Mouse (Mus musculus): Measurements from ENCODE around the gene 1190002N15Rik. TPM values are rescaled to one million over a fixed set of nuclear protein-coding genes. Genes with fewer than 3 reads are reported as not detected.

The 1190002N15Rik gene
- polyA plus RNA-seq, 1 experiment from 2014 or later = 23.7 TPM

DNA sequence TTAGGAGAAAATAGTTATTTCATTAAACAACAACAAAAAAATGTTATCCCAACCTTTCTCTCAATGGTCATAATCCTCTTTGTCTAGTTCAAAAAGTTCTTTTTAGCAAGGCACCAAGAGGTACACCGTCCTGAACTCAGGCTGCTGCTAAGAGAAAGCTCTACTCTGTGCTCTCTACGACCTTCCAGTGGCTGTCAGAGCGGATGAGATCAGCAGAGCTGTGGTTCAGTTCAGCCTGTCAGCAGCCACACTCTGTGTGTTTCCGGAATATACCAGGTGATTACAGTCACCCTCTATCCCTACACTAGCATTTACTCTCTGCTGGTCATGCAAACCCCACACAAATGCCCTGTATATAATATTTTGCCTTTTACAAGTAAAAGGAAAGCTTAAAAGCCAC is 4.2 kb downstream of the 1190002N15Rik start:
- Histone ChIP-seq H3K4me3 (ENCODE audit: low read depth, low read length) (no peak overlapping the region), H3K9me3 (ENCODE audit: low read length) (no peaks in the 10 kb centered on the region), H3K4me2 (replicated peaks; ENCODE audit: low read depth, low read length) (peak overlapping the region; percentile 22; the same call in 1 of the 2 replicates), H3K27me3 (replicated peaks; ENCODE audit: insufficient read depth, low read length) (no peaks in the 10 kb centered on the region), H3K27ac (ENCODE audit: low read length) (no peak overlapping the region), H3K9ac (replicated peaks; ENCODE audit: low read depth) (no peak overlapping the region), H3K4me1 (ENCODE audit: insufficient read depth, low read depth, low read length) (peaks cover 7% of the 10 kb centered on the region; the same call in 1 of the 2 replicates), H3K36me3 (ENCODE audit: insufficient read depth, low read length) (no peaks in the 10 kb centered on the region)
- WGBS = 29% methylated on average over 4 of the region's 4 CpGs
- no peak for ATAC-seq
- TF ChIP-seq CTCF (IDR thresholded peaks at IDR 0.05) (no peak), EP300 (IDR thresholded peaks at IDR 0.05) (no peak)
- DNase-seq (ENCODE audit: low spot score) = no peak

DNA sequence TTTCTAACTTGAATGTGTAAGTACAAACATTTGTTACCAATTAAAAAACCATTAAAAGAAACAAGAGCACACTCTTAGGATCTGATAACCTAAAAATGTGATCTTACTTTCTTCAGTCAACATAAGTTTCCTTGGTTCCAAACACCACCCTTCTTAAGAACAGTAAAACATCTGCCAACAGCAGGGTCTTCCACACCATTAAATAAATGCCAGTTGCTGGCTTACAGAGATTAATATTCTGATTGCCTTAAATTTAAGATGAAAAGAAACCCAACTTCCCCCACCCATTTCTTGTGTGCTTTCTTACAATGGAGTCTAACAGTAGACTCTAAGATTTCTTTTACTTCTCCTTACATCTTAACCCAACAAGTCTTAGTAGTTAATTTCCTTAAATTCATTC is 7.9 kb downstream of the 1190002N15Rik start:
- Histone ChIP-seq H3K27ac (ENCODE audit: low read length) (no peak overlapping the region), H3K9me3 (ENCODE audit: low read length) (no peaks in the 10 kb centered on the region)
- no peak for DNase-seq (ENCODE audit: low spot score)

DNA sequence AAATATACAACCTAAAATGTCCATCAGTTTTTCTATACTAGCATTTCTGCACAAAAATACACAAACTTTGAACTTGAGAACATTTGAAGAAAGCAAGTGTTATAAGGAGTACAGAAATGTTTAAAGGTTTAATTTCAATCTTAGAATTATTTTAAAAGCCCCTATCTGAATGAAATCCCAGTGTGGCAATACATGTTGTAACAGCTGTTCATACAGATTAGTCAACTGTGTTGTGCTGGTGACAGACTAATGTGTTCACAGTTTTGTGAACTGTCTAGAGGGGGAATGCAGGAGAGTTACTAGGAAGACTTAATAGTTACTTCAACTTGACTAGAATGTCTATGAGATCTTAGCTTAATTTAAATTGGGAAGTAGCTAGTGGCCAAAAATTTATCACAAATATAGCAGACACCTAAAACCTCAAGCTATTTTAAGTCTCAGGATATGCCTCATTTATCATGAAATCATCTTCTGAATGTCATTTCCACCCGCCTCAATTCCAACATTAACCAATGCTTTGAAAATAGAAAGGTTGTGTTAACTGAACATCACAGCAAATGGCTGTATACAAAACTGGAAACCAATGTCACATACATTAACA is 8.6 kb downstream of the 1190002N15Rik start:
- Histone ChIP-seq H3K27me3 (replicated peaks; ENCODE audit: insufficient read depth, low read length) (no peaks in the 10 kb centered on the region), H3K36me3 (ENCODE audit: insufficient read depth, low read length) (no peaks in the 10 kb centered on the region), H3K27ac (ENCODE audit: low read length) (no peak overlapping the region), H3K4me1 (ENCODE audit: insufficient read depth, low read depth, low read length) (peaks cover 7% of the 10 kb centered on the region; the same call in 1 of the 2 replicates), H3K9me3 (ENCODE audit: low read length) (no peaks in the 10 kb centered on the region), H3K4me3 (ENCODE audit: low read depth, low read length) (no peak overlapping the region), H3K4me2 (replicated peaks; ENCODE audit: low read depth, low read length) (no peak overlapping the region), H3K9ac (replicated peaks; ENCODE audit: low read depth) (no peak overlapping the region)
- no peak for TF ChIP-seq CTCF (IDR thresholded peaks at IDR 0.05)
- no peak for TF ChIP-seq EP300 (IDR thresholded peaks at IDR 0.05)
- DNase-seq (ENCODE audit: low spot score) (peak; percentile 33), ATAC-seq (no peak)
- 58% methylated on average over 1 of the region's 1 CpGs for WGBS

More for the DNA sequence above, 7.9 kb downstream of the 1190002N15Rik start:
- no peaks in the 10 kb centered on the region for H3K27me3 ChIP-seq (replicated peaks; ENCODE audit: insufficient read depth, low read length)
- no peak overlapping the region for H3K4me3 ChIP-seq (ENCODE audit: low read depth, low read length)
- H3K4me2 ChIP-seq (replicated peaks; ENCODE audit: low read depth, low read length) = 0 out of 2 replicates have a peak overlapping the region, but pooled peaks have one; percentile 5
- no peak for ATAC-seq
- TF ChIP-seq EP300 (IDR thresholded peaks at IDR 0.05) (no peak), CTCF (IDR thresholded peaks at IDR 0.05) (no peak)
- H3K4me1 ChIP-seq (ENCODE audit: insufficient read depth, low read depth, low read length) = peaks cover 7% of the 10 kb centered on the region; the same call in 1 of the 2 replicates
- no peaks in the 10 kb centered on the region for H3K36me3 ChIP-seq (ENCODE audit: insufficient read depth, low read length)
- H3K9ac ChIP-seq (replicated peaks; ENCODE audit: low read depth) = no peak overlapping the region

DNA sequence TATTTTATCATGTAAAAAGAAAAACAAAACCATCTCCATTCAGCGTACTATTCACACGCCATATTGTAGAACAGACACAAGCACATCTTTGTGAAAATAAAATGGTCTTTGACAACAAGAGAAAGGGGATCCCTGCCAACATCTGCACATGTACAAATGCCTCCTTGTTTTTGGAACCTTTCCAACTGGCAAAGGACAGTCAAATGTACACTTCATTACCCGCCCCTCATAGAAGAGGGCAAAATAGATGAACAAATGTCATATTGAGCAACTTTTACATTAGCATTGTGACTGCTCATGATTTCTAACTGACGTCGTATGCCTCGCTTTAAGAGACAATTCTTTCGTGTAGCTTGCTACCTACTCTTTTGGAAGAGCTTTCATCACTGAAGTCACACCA is 11.4 kb downstream of the 1190002N15Rik start:
- TF ChIP-seq EP300 (IDR thresholded peaks at IDR 0.05) (peak; percentile 30; the same call in 1 of the 2 replicates), CTCF (IDR thresholded peaks at IDR 0.05) (no peak)
- Histone ChIP-seq H3K27ac (ENCODE audit: low read length) (no peak overlapping the region), H3K4me1 (ENCODE audit: insufficient read depth, low read depth, low read length) (no peaks in the 10 kb centered on the region), H3K9me3 (ENCODE audit: low read length) (no peaks in the 10 kb centered on the region), H3K27me3 (replicated peaks; ENCODE audit: insufficient read depth, low read length) (no peaks in the 10 kb centered on the region), H3K36me3 (ENCODE audit: insufficient read depth, low read length) (no peaks in the 10 kb centered on the region), H3K9ac (replicated peaks; ENCODE audit: low read depth) (no peak overlapping the region), H3K4me3 (ENCODE audit: low read depth, low read length) (no peak overlapping the region), H3K4me2 (replicated peaks; ENCODE audit: low read depth, low read length) (no peak overlapping the region; the same call in 1 of the 2 replicates)
- 45% methylated on average over 7 of the region's 7 CpGs for WGBS
- DNase-seq (ENCODE audit: low spot score) (peak; percentile 75), ATAC-seq (peak; percentile 28; the same call in 1 of the 2 replicates)

DNA sequence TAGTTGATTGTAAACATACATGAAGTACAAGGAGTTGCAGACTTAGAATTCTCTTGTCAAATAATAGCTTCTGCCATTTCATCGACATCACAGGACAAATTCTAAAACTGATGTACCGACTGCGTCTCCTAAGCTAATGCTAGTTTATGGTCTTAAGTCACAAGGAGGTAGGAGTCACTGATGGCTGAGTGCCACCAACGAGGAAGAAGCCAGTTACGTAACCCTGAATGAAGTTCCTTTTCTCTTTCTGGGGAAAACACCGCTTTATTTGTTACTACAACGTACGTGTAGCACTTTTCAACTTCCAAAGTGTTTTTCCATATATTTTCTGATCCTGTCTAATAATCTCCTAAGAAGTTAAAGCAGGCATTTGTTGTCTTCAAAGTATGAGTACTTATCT is 25.6 kb downstream of the 1190002N15Rik start:
- Histone ChIP-seq H3K9me3 (ENCODE audit: low read length) (no peaks in the 10 kb centered on the region), H3K36me3 (ENCODE audit: insufficient read depth, low read length) (no peaks in the 10 kb centered on the region), H3K27ac (ENCODE audit: low read length) (no peak overlapping the region), H3K4me2 (replicated peaks; ENCODE audit: low read depth, low read length) (no peak overlapping the region), H3K4me3 (ENCODE audit: low read depth, low read length) (no peak overlapping the region), H3K9ac (replicated peaks; ENCODE audit: low read depth) (no peak overlapping the region), H3K4me1 (ENCODE audit: insufficient read depth, low read depth, low read length) (no peaks in the 10 kb centered on the region), H3K27me3 (replicated peaks; ENCODE audit: insufficient read depth, low read length) (no peaks in the 10 kb centered on the region)
- ATAC-seq (no peak), DNase-seq (ENCODE audit: low spot score) (peak; percentile 13)
- 70% methylated on average over 8 of the region's 8 CpGs for WGBS
- no peak for TF ChIP-seq EP300 (IDR thresholded peaks at IDR 0.05)
- no peak for TF ChIP-seq CTCF (IDR thresholded peaks at IDR 0.05)

DNA sequence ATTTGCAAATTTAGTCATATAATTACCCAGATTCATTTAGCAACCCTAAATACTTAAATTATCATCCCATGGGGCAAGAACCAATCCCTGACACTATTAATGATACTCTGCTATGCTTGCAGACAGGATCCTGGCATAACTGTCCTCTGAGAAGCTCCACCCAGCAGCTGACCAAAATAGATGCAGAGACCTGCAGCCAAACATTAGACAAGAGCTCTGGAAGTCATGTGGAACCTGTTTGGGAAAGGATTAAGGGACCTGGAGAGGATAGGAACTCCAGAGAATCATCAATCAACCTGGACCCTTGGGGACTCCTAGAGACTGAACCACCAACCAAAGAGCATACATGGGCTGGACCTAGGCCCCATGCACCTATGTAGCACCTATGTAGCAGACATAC is 26.7 kb downstream of the 1190002N15Rik start:
- no peak overlapping the region for H3K27ac ChIP-seq (ENCODE audit: low read length)
- no peaks in the 10 kb centered on the region for H3K9me3 ChIP-seq (ENCODE audit: low read length)
- no peak overlapping the region for H3K9ac ChIP-seq (replicated peaks; ENCODE audit: low read depth)
- no peaks in the 10 kb centered on the region for H3K27me3 ChIP-seq (replicated peaks; ENCODE audit: insufficient read depth, low read length)
- no peak for DNase-seq (ENCODE audit: low spot score)
- H3K36me3 ChIP-seq (ENCODE audit: insufficient read depth, low read length) = no peaks in the 10 kb centered on the region
- TF ChIP-seq CTCF (IDR thresholded peaks at IDR 0.05) (no peak), EP300 (IDR thresholded peaks at IDR 0.05) (no peak)
- no peaks in the 10 kb centered on the region for H3K4me1 ChIP-seq (ENCODE audit: insufficient read depth, low read depth, low read length)
- no peak for ATAC-seq
- no peak overlapping the region for H3K4me2 ChIP-seq (replicated peaks; ENCODE audit: low read depth, low read length)
- no peak overlapping the region for H3K4me3 ChIP-seq (ENCODE audit: low read depth, low read length)

Measured in lung, postnatal 0 days (tissue).